Mouse (Mus musculus): ENCODE measurements at regions not wholly inside any gene's neighbourhood (a gene's known extent, or its start where the extent isn't known, plus 50 kb on each side); places are given as distances from the start of the nearest gene placed in this dataset.
A peak's percentile ranks its signal among the peaks of the same experiment; 100 is the strongest.
"Not testable (repeated sequence)": the region's sequence is repeated elsewhere in the genome, so short reads cannot be mapped to it uniquely, and the experiment has no call there.

DNA sequence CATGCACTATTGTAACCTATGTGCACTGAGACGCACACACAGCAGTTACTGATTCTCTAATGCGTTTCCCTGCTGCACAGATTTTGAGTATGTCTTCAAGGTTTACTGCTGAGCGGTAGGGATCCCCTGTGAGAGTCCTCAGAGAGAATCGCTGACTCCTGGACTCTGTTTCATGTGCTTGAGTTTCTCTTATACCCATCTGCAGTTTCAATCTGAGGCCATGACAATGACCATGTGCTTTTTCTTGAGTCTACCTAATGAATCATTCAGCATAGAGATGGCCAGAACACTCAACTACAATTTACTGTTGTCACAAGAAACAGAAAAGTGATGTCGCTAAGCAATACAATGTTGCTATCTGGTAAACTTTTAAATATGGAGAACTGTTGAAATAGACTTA, 110.8 kb upstream of the Gm5148 start:
- no peak for DNase-seq (ENCODE audit: low spot score in 2 of 2)

DNA sequence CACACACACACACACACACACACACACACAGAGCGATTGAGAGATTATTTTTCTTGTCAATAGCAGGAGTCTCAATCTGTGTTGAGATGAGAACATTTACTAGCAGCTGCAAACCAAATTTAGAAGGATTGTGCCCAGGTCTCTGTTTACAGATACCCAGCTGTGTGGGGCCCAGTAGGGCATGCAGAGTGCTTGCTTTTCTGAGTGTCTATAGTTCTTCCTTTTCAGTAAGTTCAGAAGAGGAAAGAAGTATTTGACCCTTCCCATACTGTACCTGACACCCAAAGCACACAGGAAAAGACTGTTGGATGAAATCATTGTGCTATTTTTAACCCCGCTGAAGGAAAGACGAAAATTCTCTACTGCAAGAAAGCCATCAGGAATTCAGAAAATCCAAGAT, 110.3 kb upstream of the Gm5148 start:
- DNase-seq (ENCODE audit: low spot score in 2 of 2) = no peak

DNA sequence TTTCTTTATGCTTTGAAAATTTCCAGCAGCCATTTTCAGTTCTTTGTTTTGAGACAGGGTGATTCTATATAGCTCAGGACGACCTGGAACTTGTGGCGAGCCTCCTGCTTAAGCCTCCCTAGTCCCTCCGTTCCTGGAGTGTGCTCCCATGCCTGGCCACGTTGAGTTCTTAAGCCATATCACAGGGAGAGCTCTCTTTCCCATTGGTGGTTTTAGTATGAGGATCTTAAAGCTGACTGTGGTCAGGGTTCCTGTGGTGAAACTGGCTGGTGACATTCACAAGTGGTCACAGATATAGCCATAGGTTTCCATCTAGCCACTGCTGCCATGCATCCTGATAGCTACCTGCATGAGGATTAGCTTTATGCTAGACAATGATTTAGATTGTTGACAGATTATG, 109.1 kb upstream of the Gm5148 start:
- DNase-seq (ENCODE audit: low spot score in 2 of 2) = no peak

DNA sequence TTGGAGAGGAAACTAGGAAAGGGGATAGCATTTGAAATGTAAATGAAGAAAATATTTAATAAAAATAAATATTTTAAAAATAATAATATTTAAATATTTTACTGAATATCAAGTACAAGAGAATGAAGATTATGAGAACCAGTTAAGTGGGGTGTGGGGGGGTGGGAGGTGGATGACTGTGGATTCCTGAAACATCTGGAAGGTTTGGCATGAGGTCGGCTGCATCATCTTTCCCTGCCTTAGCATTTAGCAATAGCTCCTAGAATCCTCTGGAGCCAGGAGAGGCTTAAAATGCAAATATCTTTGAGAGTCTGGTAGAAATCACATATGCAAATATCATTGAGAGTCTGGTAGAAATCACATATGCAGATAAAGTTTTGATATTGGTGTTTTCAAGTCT, 103.3 kb upstream of the Gm5148 start:
- no peak for DNase-seq (ENCODE audit: low spot score in 2 of 2)

DNA sequence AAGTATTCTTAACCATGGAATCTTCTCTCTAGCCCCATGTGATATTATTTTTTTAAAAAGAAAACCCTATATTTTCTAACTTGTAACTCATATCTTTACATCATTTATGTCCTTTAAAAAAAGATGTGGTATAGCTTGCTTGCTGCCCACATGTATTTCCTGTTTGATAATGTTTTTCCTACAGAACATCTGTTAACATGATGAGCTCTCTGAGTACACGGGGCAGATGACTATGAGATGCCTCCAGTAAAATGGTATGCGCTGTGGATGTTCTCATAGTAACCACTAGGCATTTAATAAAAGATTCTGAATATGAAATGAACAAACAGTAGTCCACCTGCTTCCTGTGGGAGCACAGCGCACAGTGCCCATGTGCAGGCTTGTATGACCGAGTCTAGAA, 101.3 kb upstream of the Gm5148 start:
- no peak for DNase-seq (ENCODE audit: low spot score in 2 of 2)

DNA sequence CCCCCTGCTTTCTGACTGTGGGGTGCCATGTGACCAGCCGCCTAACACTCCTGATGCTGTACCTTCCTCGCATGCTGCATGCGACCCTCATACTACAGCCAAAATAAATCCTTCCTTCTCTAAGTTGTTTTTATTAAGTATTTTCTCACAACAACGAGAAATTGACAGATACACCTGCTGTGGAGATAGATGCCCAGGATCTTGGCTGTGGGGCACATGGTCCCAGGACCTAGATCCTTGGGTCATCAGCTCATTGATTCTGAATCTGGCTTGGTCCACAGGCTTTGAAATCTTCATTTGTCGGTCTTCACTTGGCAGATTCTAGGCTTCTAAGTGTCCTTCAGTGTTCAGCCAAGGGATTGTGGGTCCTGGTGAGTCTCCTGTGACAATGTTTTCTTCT, 100.4 kb upstream of the Gm5148 start:
- no peak for DNase-seq (ENCODE audit: low spot score in 2 of 2)

DNA sequence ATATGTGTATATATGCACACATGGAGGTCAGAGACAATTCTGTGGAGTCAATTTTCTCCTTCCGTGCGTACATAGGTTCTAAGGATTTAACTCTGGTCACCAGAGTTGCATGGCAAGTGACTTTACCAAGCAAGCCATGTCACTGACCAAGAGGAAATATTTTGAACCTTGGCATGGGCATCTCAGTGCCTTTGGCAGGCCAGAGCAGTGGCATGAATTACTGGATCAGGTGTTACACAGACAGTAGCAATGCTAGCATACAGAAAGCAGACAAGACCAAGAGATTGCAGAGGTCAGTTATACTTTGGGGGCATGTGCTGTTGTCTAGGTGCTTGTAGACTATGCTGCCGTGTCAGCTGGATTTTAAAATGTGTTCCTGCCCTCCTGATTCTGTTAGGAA, 95.2 kb upstream of the Gm5148 start:
- DNase-seq (ENCODE audit: low spot score in 2 of 2) = no peak

DNA sequence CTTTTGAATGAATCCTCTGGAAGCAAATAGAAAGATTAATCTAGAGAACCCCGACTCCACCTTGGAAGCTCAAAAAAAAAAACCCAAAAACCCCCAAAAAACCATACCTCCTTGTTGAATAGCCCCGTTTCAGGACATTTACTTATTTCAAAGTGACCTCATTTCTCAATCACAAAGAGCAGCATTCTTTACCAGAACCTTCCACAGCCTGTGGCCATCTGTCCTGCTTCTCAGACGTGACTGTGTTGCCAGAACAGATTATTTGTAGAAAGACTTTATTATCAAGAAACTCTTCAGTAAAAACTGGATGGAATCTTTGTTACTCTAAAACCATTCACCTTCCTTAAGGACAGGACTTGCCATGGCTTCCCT, 93.1 kb upstream of the Gm5148 start:
- DNase-seq (ENCODE audit: low spot score in 2 of 2) = no peak

DNA sequence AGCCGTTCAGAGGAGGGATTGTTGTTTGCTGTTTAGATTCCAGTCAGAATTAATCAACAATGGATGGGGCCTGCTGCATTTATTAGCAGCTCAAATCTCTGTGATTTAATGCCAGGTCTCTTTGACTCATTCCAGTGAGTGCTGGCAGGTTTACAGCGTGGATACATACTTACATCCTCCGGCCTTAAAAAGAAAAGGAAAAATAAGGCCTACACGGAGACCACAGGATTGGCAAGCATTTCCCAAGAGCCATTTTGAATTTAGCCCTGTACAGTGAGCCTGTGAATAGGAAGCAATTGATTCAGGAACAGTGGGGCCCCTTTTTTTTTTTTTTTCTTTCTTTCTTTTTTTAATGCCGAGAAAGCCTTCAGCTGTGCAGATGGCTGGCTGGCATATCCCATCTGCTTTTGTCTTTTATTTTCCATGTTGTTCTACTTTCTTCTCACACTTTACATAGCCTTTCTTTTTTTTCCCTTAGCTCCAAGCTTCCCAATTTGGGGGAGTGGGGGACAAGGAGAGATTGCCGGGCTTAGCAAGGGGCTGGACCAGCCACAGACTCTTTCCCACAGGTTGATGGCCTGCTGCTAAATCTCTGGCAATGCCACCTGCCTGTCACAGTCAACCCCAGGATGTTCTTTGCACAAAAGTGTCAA, 92.6 kb upstream of the Gm5148 start:
- no peak for DNase-seq (ENCODE audit: low spot score in 2 of 2)

DNA sequence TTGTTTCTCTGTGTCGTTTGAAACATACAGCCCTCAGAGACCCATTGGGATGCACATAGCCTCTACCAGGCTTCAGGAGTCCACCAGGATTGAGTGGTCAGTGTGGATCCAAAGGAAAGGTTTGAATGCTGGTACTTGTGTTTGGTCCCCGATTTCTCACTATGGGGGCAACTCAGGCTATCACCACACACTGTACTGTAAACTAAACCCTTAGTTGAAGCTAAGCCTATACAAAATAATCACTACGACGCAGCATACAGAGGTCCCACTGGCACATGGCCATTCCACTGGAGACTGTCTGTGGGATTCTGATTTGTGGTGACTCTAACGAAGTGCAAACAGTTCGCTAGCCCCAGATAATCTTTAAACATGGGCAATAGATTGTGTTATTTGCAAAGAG, 91.5 kb upstream of the Gm5148 start:
- no peak for DNase-seq (ENCODE audit: low spot score in 2 of 2)

DNA sequence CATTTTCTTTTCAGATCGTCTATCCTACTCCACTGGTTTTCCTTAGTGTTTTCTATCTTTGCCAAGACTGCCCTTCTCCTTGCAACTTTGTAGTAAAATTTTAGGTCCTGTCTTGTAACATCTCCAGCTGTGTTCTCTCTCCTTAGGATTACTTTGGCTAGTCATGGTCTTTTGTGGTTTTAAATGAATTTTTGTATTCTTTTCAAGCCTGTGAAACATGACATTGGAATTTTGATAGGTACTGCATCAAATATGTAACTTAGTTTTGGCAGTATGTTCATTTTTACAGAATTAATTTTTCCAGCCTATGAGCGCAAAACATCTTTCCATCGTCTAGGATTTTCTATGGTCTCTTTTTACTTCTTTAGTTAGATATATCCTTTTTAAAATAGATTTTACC, 88.6 kb upstream of the Gm5148 start:
- DNase-seq (ENCODE audit: low spot score in 2 of 2) = no peak

DNA sequence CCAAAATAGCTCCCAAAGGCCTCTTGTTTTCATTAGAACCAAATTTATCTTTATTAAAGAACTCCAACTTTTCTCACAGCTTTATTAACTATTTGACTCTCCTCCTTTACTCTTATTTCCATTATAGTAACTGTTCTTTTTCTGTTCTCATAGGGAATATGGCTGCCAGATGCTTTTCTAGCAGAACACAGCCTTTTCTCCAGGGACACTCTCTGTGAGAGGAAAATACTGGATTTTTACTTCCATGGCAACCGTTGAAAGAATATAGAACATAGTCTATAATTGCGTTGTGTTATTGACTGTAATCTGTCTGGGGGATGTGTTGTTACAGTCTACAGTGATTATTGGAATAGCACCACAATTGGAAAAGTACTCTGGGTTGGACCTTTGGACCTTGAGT, 87.1 kb upstream of the Gm5148 start:
- no peak for DNase-seq (ENCODE audit: low spot score in 2 of 2)

DNA sequence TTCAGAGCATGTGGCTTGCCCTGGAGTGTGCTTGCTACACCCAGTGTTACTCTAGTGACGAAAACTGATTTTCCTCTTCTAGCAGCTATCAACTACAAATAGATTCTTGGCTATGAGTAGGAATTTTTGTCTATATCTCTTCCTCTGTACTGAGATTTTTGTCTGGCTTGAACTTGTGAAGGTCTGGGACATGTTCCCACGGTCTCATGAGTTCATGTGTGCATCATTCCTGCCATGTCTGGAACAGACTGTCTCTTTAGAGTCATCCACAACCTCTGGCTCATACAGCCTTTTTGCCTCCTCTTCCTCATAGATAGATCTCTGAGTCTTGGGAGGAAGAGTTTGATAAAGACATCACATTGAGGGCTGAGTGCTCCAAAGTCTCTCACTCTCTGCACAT, 86.5 kb upstream of the Gm5148 start:
- DNase-seq (ENCODE audit: low spot score in 2 of 2) = no peak

DNA sequence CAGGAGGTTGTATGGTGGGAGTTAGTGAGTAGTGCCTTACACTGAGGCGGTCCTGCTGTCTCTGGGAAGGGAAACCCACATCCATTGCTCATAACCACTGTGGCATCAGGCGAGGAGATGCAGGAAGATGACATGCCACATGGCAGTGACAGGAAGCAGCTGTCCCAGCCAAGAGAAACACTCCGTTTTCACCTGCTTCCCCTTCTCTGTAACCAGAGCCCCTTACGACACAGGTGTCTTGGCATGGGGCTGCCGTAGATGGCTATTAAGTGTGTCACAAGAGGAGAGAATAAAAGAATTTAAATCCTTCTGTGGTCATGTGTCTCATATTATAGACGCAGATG, 81.5 kb upstream of the Gm5148 start:
- DNase-seq (ENCODE audit: low spot score in 2 of 2) = peak; percentile 67 to 78

DNA sequence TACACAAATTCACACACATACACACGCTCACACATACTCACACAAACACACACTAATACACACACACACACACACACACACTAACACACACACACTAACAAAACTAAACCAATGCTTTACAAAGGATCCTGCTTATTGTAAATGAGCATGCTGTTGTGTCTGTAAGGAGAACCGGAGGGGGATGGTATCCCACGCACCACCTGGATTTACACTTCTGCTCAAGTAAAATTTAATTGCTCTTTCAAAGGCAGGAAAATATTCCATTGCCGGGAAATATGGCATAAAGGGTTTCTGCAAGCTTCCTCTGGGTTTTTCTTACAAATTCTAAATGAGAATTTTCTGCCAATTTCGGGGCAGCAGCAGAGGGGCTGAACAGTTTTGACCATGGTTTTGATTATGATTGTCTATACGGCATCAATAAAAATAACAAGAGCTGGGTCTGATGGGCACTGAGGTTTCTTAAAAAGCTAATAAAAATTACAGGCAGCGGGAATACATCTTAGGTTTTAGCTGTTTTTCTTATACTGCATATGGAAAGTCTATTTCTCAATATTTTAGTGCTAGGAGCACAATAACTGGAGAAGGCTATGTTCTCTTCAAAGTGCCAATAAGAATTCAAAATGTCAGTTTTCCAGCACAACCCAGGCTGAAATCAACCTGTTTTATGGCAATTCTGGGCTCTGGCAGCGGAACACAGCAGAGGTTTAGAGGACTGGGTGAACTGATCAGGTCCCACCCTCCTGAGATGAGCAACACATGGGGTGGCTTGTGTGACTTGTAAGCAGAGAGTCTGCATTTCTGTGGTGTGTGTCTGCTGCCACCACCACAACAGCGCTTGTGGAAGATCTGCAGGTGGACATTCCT, 80.9 kb upstream of the Gm5148 start:
- no peak for DNase-seq (ENCODE audit: low spot score in 2 of 2)

DNA sequence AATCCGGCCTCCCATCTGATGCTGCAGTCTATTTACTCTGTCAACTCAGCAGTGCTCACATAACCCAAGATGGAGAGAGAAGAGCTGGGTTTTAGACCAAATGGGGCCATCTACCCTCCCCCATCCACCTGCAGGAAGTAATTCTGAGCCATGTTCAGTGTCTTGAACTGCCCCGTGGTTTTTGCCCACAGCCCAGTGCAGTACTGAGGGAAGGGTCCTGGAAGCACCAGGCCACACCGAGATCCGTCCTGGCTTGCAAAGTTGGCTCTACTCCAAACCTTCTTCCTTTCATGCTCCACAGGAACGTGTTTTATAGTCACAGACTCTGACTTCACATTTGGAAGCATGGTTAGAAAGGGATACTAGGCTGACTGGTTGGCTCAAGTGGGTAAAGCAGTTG, 80.0 kb upstream of the Gm5148 start:
- peak; percentile 53 to 60 for DNase-seq (ENCODE audit: low spot score in 2 of 2)

DNA sequence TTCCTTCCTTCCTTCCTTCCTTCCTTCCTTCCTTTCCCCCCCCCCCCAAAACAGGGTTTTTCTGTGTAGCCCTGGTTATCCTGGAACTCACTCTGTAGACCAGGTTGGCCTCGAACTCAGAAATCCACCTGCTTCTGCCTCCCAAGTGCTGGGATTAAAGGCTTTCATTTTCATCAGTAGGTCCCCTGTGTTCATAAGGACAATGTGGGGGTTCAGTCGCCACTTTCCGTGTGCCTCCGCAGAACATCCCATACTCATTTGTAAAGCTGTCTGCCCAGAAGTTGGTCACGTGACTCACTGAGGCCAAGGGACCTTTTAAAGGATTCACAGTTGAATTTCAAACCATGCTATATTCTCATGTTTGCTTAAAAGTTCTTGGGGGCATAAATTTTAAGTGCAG, 79.5 kb upstream of the Gm5148 start:
- DNase-seq (ENCODE audit: low spot score in 2 of 2) = not testable (repeated sequence)

DNA sequence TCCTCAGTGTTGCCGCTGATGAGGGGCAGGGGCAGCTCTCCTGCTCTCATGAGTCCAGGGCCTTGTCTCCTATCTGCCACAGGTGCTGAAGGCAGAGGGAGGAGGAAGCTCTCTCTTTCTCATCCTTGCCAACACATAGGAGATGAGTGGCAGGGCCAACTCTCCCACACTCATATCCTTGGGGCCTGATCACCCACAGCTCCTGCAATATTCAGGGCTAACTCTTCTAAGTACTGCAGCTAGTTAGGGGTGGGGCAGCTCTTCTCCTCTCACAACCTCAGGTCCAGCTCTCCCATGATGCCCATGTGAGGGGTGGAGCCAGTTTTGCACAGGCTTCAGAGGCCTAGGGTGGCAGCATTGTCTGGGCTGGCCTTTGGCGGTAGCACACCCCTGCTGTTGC, 77.3 kb upstream of the Gm5148 start:
- no peak for DNase-seq (ENCODE audit: low spot score in 2 of 2)

DNA sequence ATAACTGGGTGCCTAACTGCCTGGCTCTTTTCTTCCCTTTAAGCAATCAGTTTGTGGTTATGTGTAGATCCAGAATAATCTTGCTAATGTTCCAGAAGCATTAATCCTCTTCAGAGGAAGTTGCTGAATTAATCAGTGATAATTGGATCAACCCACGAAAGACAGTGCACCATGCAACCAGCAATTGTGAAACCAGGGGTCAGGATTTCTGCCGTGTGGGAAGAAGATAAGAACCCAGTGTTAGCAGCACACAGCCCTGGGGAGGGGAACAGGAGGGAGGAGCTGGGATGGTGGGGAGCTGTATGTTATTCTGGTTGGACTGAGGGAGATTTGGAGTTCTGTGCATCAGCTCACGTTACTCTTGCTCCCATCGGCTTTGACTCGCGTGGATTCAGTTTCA, 75.5 kb upstream of the Gm5148 start:
- DNase-seq (ENCODE audit: low spot score in 2 of 2) = no peak

DNA sequence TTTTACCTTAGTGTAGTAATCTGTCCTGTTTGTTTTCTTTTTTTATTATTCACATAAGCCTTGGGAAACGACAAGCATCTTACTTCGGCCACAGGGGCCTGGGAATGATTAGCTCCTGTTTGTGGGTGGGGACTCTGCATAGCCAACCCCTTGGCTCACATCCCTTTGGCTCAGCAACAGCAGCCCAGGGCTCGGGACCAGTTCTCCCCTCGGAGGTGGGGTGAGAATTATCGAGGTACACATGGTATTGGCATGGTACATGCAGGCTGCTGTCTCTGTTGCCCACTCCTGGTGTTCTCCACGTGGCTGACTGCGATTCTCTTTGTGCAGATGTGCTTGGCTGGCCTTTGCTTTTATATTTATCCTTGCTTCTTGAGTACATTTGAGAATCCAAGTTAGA, 65.4 kb upstream of the Gm5148 start:
- DNase-seq (ENCODE audit: low spot score in 2 of 2) = no peak

DNA sequence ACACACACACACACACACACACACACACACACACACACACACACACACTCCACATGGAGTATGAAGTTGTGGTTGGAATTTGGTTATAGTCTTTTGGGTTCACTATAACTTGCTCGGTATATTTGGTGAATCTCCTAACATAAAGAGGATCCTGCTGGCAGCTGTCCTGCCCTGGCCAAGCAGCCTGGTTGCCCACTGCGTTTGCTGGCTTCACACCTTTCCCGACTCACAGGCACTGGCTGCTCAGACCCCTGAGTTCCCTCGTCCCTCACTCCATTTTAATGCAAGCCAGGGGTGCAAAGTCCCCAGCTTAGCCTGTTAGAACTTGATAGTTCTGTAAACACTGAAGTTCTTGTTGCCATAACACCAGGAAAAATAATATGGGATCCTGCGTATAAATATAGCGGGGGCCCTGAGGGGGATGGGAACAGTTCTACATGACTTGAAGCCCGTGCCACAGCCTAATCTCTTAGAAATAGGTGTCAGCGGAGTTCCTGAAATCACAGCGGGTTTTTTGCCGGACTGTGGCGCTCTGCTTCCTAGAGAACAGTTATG, 64.9 kb upstream of the Gm5148 start:
- no peak for DNase-seq (ENCODE audit: low spot score in 2 of 2)

DNA sequence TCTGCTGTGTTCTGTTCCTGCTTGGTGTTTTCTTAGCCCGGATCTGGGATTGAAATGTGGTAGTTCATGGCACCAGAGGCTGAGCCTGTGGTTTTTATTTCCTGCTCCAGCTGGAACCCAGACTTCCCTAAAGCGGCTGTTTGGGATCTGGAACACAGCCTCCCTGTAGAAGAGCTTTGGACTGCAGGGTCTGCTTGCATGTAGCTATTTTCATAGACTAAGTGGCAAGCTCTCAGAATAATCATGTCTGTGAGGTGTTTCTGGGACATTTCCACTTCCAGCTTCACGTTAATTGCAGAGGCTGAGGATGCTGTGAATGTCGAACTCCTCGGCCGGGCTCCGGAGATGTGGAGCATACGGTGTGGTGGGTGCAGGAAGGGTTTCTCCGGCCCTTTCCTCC, 64.1 kb upstream of the Gm5148 start:
- DNase-seq (ENCODE audit: low spot score in 2 of 2) = no peak

DNA sequence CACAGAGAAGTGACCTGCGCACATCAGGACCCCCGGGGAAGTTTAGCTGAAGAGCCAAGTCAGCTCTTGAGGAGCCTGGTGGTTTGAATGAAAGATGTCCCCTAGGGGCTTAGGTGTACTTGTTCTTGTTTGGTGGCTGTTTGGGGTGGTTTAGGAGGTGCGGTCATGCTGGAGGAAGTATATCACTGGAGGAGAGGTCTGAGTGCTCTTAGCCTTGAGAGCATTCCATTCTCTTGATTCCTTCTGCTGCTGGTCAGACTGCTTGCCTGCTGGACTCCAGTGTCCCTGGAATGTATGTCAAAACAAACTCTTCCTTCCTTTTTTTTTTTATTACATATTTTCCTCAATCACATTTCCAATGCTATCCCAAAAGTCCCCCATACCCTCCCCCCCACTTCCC, 62.5 kb upstream of the Gm5148 start:
- DNase-seq (ENCODE audit: low spot score in 2 of 2) = no peak

DNA sequence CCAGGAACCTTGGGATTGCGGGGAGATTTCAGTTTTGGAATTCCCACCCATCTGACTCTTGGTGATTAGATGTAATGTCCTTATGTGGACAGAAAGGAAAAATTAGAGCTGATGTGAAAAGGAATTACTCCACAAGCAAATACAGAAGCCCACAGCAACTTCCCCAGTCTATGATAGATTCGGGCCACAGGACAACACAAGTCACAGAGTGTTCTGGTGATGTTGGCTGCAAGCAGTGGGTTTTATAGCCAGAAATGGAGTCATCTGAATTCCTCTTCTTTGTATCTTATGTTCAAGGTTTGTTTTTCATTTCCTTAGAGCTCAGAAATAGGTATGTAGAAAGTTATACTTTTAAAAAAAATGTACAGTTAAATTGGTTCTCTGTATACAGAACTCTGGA, 56.8 kb upstream of the Gm5148 start:
- no peak for DNase-seq (ENCODE audit: low spot score in 2 of 2)
